Mouse (Mus musculus) midbrain, embryonic 15.5 days (tissue): ENCODE results near the gene Gnat2. TPM values are rescaled to one million over a fixed set of nuclear protein-coding genes. Genes with fewer than 3 reads are reported as not detected.

ENCODE experiments used
- ATAC-seq: fragments of 200-750 bp; cut with Nextera tagmentation; replicated peaks from 2 replicates; pipeline ENCODE4 v1.8.0; 2017; ENCODE audit warnings: moderate TSS enrichment
- H3K27ac ChIP-seq: fragments of 300-500 bp; sonication (generic); 2 replicates; pipeline ENCODE4 v1.5.1; 2015; ENCODE audit warnings: mild to moderate bottlenecking, inconsistent platforms
- H3K27me3 ChIP-seq: fragments of 300-500 bp; sonication (generic); replicated peaks from 2 replicates; pipeline ENCODE4 v1.6.1; 2015; ENCODE audit warnings: inconsistent platforms
- H3K36me3 ChIP-seq: fragments of 300-500 bp; sonication (generic); replicated peaks from 2 replicates; pipeline ENCODE4 v1.6.1; 2015; ENCODE audit warnings: inconsistent platforms
- H3K4me1 ChIP-seq: fragments of 300-500 bp; sonication (generic); 2 replicates; pipeline ENCODE4 v1.6.1; 2015; ENCODE audit warnings: inconsistent platforms
- H3K4me2 ChIP-seq: fragments of 300-500 bp; sonication (generic); 2 replicates; pipeline ENCODE4 v1.6.1; 2015; ENCODE audit warnings: inconsistent platforms, mild to moderate bottlenecking, moderate library complexity
- H3K4me3 ChIP-seq: fragments of 300-500 bp; sonication (generic); 2 replicates; pipeline ENCODE4 v1.5.1; 2015; ENCODE audit warnings: mild to moderate bottlenecking, inconsistent platforms
- H3K9ac ChIP-seq: fragments of 300-500 bp; sonication (generic); 2 replicates; pipeline ENCODE4 v1.6.1; 2015; ENCODE audit warnings: mild to moderate bottlenecking, inconsistent platforms
- H3K9me3 ChIP-seq: fragments of 300-500 bp; sonication (generic); 2 replicates; pipeline ENCODE4 v1.6.1; 2016; ENCODE audit warnings: inconsistent platforms
- WGBS: fragments of 180-500 bp; shearing (Covaris S2); methylation state at CpG from one replicate; pipeline ENCODE4 v1.1.7; 2015; ENCODE audit warnings: mixed read lengths; 5-methylcytosine and 5-hydroxymethylcytosine counted together
- polyA plus RNA-seq: library from polyadenylated mRNA; unstranded; fragments of >200 nt; fragmentation: Nextera tagmentation; extraction: Ambion mirVana; gene quantifications from 2 replicates; pipeline ENCODE4 v1.2.1, GENCODE M21; 2015

The Gnat2 gene
- polyA plus RNA-seq, 1 experiment from 2014 or later, result 0.28 TPM

GRCm38 (mm10) chr3:108102075-108102474, 9.5 kb downstream of the Gnat2 start:
- no peak overlapping the region for H3K4me3 ChIP-seq
- H3K9ac ChIP-seq, result no peak overlapping the region
- H3K9me3 ChIP-seq, result no peaks in the 10 kb centered on the region
- ATAC-seq, result no peak
- H3K36me3 ChIP-seq, result no peaks in the 10 kb centered on the region
- H3K27ac ChIP-seq, result 0 out of 2 replicates have a peak overlapping the region, but pooled peaks have one; percentile 38
- 84% methylated on average over 6 of the region's 6 CpGs for WGBS
- H3K4me1 ChIP-seq, result peaks cover 8% of the 10 kb centered on the region; the same call in 1 of the 2 replicates
- H3K4me2 ChIP-seq, result no peak overlapping the region
- H3K27me3 ChIP-seq, result no peaks in the 10 kb centered on the region

- no peaks in the 10 kb centered on the region for H3K27me3 ChIP-seq
- H3K4me3 ChIP-seq, result no peak overlapping the region
- H3K27ac ChIP-seq, result no peak overlapping the region
- WGBS, result 80% methylated on average over 3 of the region's 3 CpGs
- H3K4me2 ChIP-seq, result no peak overlapping the region
- H3K9ac ChIP-seq, result no peak overlapping the region
- no peaks in the 10 kb centered on the region for H3K9me3 ChIP-seq
- H3K36me3 ChIP-seq, result peaks cover 8% of the 10 kb centered on the region; the same call in 1 of the 2 replicates
- ATAC-seq, result no peak
- peaks cover 8% of the 10 kb centered on the region; the same call in 1 of the 2 replicates for H3K4me1 ChIP-seq
Observed at GRCm38 (mm10) chr3:108105281-108105680, 12.7 kb downstream of the Gnat2 start.

DNA sequence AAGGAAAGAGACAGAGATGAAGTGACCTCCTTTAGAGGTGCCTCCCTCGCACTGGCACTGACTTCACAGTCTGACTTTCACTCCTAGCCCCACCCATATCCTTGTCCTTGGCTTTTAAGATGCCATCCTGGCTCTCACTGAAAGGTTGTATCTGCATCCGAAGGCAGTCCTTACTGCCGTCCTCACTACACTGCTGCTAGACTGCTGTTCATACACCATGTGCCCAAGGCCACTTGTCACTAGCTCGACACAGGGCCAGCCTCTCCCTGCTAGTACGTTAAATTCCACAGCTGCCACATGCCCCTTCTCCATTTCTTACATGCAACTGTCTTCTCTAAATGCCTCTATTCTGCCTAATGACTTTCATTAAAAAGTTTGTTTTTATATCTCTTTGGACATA, 18.7 kb downstream of the Gnat2 start:
- Histone ChIP-seq H3K9ac (no peak overlapping the region), H3K4me2 (no peak overlapping the region), H3K27me3 (no peaks in the 10 kb centered on the region), H3K4me1 (no peaks in the 10 kb centered on the region), H3K4me3 (no peak overlapping the region), H3K9me3 (no peaks in the 10 kb centered on the region), H3K27ac (no peak overlapping the region), H3K36me3 (peaks cover 37% of the 10 kb centered on the region; the same call in 1 of the 2 replicates)
- ATAC-seq, result no peak
- WGBS, result 93% methylated on average over 5 of the region's 5 CpGs

DNA sequence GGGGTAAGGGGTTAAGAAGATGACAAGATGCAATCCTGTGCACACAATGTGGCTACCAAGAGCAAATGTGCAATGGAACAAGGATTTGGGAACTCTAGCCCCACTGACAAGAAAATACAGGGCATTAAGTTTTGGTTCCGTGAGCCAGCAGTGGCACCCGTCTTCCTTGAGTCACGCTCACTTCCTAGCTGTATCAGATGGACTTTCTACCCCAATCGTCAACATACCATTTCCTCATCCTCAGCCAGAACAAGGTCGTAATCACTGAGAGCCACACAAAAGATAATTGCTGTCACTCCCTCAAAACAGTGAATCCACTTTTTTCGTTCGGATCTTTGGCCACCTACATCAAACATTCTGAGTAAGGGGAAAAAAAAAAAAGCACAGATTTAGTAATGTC, 19.7 kb downstream of the Gnat2 start:
- Histone ChIP-seq H3K27ac (no peak overlapping the region), H3K9ac (no peak overlapping the region), H3K9me3 (no peaks in the 10 kb centered on the region), H3K4me2 (no peak overlapping the region), H3K27me3 (no peaks in the 10 kb centered on the region), H3K36me3 (peaks cover 37% of the 10 kb centered on the region; the same call in 1 of the 2 replicates), H3K4me3 (no peak overlapping the region), H3K4me1 (no peaks in the 10 kb centered on the region)
- no peak for ATAC-seq
- 90% methylated on average over 7 of the region's 7 CpGs for WGBS

DNA sequence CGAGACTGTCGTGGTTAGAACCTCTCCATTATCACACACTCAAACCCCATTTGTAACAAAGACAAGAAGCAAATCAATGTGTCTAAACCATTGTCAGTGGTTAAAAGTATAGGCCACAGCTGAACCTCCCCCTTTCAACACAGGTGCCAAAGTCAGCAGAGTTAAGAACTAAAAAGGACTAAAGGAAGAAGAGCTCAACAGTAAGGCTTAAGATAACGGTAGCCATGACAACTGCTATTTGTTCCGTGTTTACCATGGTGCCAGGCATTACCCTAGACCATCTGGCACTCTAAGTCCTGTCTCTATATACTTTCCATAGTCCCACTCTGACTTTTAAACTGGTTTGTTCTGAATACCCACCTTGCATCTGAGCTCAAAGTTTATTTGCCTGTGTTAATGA, 20.1 kb downstream of the Gnat2 start:
- H3K9me3 ChIP-seq, result no peaks in the 10 kb centered on the region

GRCm38 (mm10) chr3:108113591-108114289, 21.2 kb downstream of the Gnat2 start:
- Histone ChIP-seq H3K27ac (no peak overlapping the region), H3K27me3 (no peaks in the 10 kb centered on the region), H3K9ac (no peak overlapping the region), H3K4me2 (no peak overlapping the region), H3K9me3 (no peaks in the 10 kb centered on the region), H3K4me3 (no peak overlapping the region), H3K4me1 (no peaks in the 10 kb centered on the region), H3K36me3 (peaks cover 29% of the 10 kb centered on the region; the same call in 1 of the 2 replicates)
- ATAC-seq, result no peak
- WGBS, result 93% methylated on average over 7 of the region's 7 CpGs

More for the DNA sequence above, 20.1 kb downstream of the Gnat2 start:
- H3K27ac ChIP-seq, result no peak overlapping the region
- H3K4me1 ChIP-seq, result no peaks in the 10 kb centered on the region
- no peak overlapping the region for H3K9ac ChIP-seq
- peaks cover 37% of the 10 kb centered on the region; the same call in 1 of the 2 replicates for H3K36me3 ChIP-seq
- H3K27me3 ChIP-seq, result no peaks in the 10 kb centered on the region
- WGBS, result 77% methylated on average over 4 of the region's 4 CpGs
- no peak for ATAC-seq
- no peak overlapping the region for H3K4me2 ChIP-seq
- no peak overlapping the region for H3K4me3 ChIP-seq

- H3K27me3 ChIP-seq, result no peaks in the 10 kb centered on the region
- H3K4me3 ChIP-seq, result no peak overlapping the region
- H3K4me2 ChIP-seq, result no peak overlapping the region
- no peaks in the 10 kb centered on the region for H3K9me3 ChIP-seq
- peaks cover 24% of the 10 kb centered on the region; the same call in 1 of the 2 replicates for H3K36me3 ChIP-seq
- no peak overlapping the region for H3K27ac ChIP-seq
- H3K9ac ChIP-seq, result no peak overlapping the region
- no peak for ATAC-seq
- H3K4me1 ChIP-seq, result no peaks in the 10 kb centered on the region
- WGBS, result 90% methylated on average over 6 of the region's 6 CpGs
Observed at GRCm38 (mm10) chr3:108117465-108117864, 24.9 kb downstream of the Gnat2 start.

- ATAC-seq, result no peak
- H3K4me3 ChIP-seq, result no peak overlapping the region
- no peaks in the 10 kb centered on the region for H3K4me1 ChIP-seq
- 83% methylated on average over 3 of the region's 3 CpGs for WGBS
- no peaks in the 10 kb centered on the region for H3K27me3 ChIP-seq
- no peak overlapping the region for H3K27ac ChIP-seq
- no peak overlapping the region for H3K4me2 ChIP-seq
- no peak overlapping the region for H3K9ac ChIP-seq
- H3K9me3 ChIP-seq, result no peaks in the 10 kb centered on the region
- H3K36me3 ChIP-seq, result peaks cover 13% of the 10 kb centered on the region; the same call in 1 of the 2 replicates
Observed at GRCm38 (mm10) chr3:108121101-108121500, 28.5 kb downstream of the Gnat2 start.

DNA sequence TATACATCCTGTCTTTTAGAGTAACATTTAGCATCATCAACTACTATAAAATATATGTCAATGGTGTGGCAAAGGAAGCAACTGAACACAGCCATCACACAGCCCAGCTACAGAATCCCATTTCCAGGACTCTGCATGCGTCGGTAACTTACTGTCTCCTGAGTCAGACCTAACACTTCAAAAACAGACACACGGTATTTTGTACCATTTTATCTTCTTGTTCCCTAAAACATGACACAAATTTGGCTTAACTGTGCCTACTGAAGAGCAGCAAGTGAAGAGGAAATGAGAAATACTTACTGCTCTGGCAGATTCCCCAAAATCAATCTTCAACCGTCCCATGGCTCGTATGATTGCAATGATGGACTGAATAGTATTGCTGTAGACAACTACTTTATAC, 30.7 kb downstream of the Gnat2 start:
- ATAC-seq, result no peak
- H3K9me3 ChIP-seq, result no peaks in the 10 kb centered on the region
- no peak overlapping the region for H3K9ac ChIP-seq
- no peak overlapping the region for H3K4me2 ChIP-seq
- H3K36me3 ChIP-seq, result peaks cover 13% of the 10 kb centered on the region; the same call in 1 of the 2 replicates
- H3K27ac ChIP-seq, result no peak overlapping the region
- no peaks in the 10 kb centered on the region for H3K4me1 ChIP-seq
- no peak overlapping the region for H3K4me3 ChIP-seq
- WGBS, result 94% methylated on average over 5 of the region's 5 CpGs
- no peaks in the 10 kb centered on the region for H3K27me3 ChIP-seq

GRCm38 (mm10) chr3:108124131-108124530, 31.5 kb downstream of the Gnat2 start:
- H3K4me2 ChIP-seq, result no peak overlapping the region
- whole genome bisulfite sequencing, result 58% methylated on average over 1 of the region's 1 CpGs
- ATAC-seq, result no peak
- H3K9me3 ChIP-seq, result no peaks in the 10 kb centered on the region
- peaks cover 13% of the 10 kb centered on the region; the same call in 1 of the 2 replicates for H3K36me3 ChIP-seq
- no peak overlapping the region for H3K9ac ChIP-seq
- H3K27me3 ChIP-seq, result no peaks in the 10 kb centered on the region
- H3K27ac ChIP-seq, result no peak overlapping the region
- no peak overlapping the region for H3K4me3 ChIP-seq
- no peaks in the 10 kb centered on the region for H3K4me1 ChIP-seq

DNA sequence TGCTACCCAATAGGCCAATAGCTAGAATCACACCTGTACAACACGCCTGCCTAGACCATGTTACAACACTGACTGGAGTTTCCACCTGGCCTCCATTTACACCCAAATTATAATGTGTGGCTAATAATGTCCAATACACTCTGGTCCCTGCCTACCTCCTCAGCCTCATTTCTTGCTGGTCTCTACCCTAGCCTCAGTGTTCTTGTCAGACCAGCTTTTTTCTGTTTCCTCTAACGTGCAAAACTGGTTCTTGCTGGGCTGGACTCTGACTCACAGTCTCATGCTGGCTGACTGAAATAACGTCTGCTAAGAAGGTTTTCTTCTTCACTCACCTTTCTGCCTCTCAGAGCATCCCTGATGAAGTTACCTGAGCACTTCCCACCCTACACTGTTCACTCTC, 33.7 kb downstream of the Gnat2 start:
- 92% methylated on average over 3 of the region's 3 CpGs for WGBS
- no peak for ATAC-seq
- Histone ChIP-seq H3K9ac (no peak overlapping the region), H3K36me3 (peaks cover 6% of the 10 kb centered on the region; the same call in 1 of the 2 replicates), H3K9me3 (no peaks in the 10 kb centered on the region), H3K4me3 (no peak overlapping the region), H3K27ac (no peak overlapping the region), H3K4me2 (no peak overlapping the region), H3K4me1 (no peaks in the 10 kb centered on the region), H3K27me3 (no peaks in the 10 kb centered on the region)

DNA sequence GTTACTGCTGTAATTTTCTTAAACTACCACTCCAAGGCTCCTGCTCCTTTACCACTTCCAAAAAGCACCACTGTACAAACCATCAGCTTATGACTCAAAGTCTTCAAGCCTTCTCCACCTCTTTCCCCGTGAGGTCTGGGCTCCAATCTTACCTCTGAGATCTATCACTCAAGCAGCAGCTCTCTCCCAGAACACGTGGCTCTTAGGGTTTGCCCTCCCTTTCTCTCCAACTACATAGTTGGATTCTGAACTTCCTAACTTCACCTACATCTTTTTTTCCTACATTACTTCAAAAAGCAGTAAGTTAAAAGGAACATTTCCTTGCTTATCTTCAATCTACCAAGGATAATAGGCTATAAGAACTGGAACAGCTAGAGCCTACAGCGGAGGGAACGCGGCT, 35.9 kb downstream of the Gnat2 start:
- Histone ChIP-seq H3K27me3 (no peaks in the 10 kb centered on the region), H3K27ac (no peak overlapping the region), H3K9ac (no peak overlapping the region), H3K9me3 (no peaks in the 10 kb centered on the region), H3K4me3 (no peak overlapping the region), H3K4me2 (no peak overlapping the region), H3K36me3 (no peaks in the 10 kb centered on the region), H3K4me1 (peaks cover 5% of the 10 kb centered on the region; the same call in 1 of the 2 replicates)
- ATAC-seq, result no peak
- 87% methylated on average over 5 of the region's 5 CpGs for WGBS

GRCm38 (mm10) chr3:108129367-108129766, 36.8 kb downstream of the Gnat2 start:
- Histone ChIP-seq H3K4me3 (no peak overlapping the region), H3K9ac (no peak overlapping the region), H3K27ac (no peak overlapping the region), H3K4me1 (peaks cover 5% of the 10 kb centered on the region; the same call in 1 of the 2 replicates), H3K36me3 (no peaks in the 10 kb centered on the region), H3K4me2 (no peak overlapping the region), H3K9me3 (no peaks in the 10 kb centered on the region), H3K27me3 (no peaks in the 10 kb centered on the region)
- WGBS, result 92% methylated on average over 4 of the region's 4 CpGs
- ATAC-seq, result no peak
